Mouse (Mus musculus) heart, adult 11 months (tissue): ENCODE measurements around the gene Hist1h2br.
"Not testable (repeated sequence)": the region's sequence is repeated elsewhere in the genome, so short reads cannot be mapped to it uniquely, and the experiment has no call there.

Source experiments
- DNase-seq: peaks from one replicate; pipeline ENCODE4 v3.0.0; 2022

Hist1h2br gene

GRCm38 (mm10) chr13:21847883-21848282 lies 14.3 kb downstream of the Hist1h2br start:
- no peak for DNase-seq

- DNase-seq = peak; percentile 89
These were observed 17.2 kb downstream of the Hist1h2br start for GRCm38 (mm10) chr13:21850696-21851095.

- DNase-seq = peak; percentile 95
These were observed 18.8 kb downstream of the Hist1h2br start for GRCm38 (mm10) chr13:21852215-21852945.

- peak; percentile 96 for DNase-seq
These were observed 21.6 kb downstream of the Hist1h2br start for GRCm38 (mm10) chr13:21855146-21855545.

GRCm38 (mm10) chr13:21855698-21856162 lies 22.2 kb downstream of the Hist1h2br start:
- DNase-seq = peak; percentile 79

GRCm38 (mm10) chr13:21861608-21862007 lies 28.1 kb downstream of the Hist1h2br start:
- no peak for DNase-seq

GRCm38 (mm10) chr13:21865503-21865902 lies 32.0 kb downstream of the Hist1h2br start:
- DNase-seq = not testable (repeated sequence)

- DNase-seq = no peak
These were observed 47.2 kb downstream of the Hist1h2br start for GRCm38 (mm10) chr13:21880735-21881134.

GRCm38 (mm10) chr13:21881878-21882669 lies 48.5 kb downstream of the Hist1h2br start:
- DNase-seq = no peak

- DNase-seq = no peak
These were observed 49.3 kb downstream of the Hist1h2br start for GRCm38 (mm10) chr13:21882760-21883405.

GRCm38 (mm10) chr13:21883407-21883806 lies 49.9 kb downstream of the Hist1h2br start:
- DNase-seq = no peak

- no peak for DNase-seq
These were observed 51.0 kb downstream of the Hist1h2br start for GRCm38 (mm10) chr13:21884586-21884985.
